Mouse (Mus musculus) G1E (cell line): Measurements from ENCODE around the gene Ndufv2.

Source experiments
- CTCF ChIP-seq: IDR thresholded peaks from 2 replicates; pipeline ENCODE4 v1.5.1; 2012; ENCODE audit warnings: low read depth, low read length, inconsistent platforms, mixed read lengths
- GATA1 ChIP-seq: IDR thresholded peaks from 2 replicates; pipeline ENCODE4 v1.6.1; 2012; ENCODE audit warnings: borderline replicate concordance, low read length, inconsistent platforms, mixed read lengths
- POLR2AphosphoS5 ChIP-seq: IDR thresholded peaks from 2 replicates; pipeline ENCODE4 v1.6.1; 2012; ENCODE audit warnings: low read depth, low read length, inconsistent platforms; ENCODE audit not compliant: insufficient replicate concordance
- TAL1 ChIP-seq: conservative IDR thresholded peaks from 2 replicates; pipeline ENCODE4 v1.6.1; 2012; ENCODE audit warnings: low read depth, low read length, inconsistent platforms, mixed read lengths

DNA sequence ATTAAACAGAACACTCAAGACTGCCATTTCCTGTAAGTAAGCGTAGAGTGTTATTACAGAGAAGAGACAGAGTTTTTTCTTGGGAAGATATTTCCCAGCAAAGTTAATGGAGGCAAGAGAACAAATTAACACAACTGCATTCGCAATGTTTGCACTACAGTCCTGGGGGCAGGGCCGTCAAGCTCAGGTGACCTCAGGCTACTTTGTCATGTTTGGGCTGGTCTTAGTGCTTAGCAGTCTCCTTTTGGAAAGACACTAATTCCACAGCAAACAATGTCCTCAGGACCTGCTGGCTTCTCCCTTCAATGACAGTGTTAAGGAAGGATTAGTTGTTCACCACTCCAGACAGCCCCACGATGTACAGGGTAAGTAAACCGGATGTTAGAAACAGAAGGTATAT lies 60.3 kb downstream of the Ndufv2 start:
- TF ChIP-seq CTCF (no peak), POLR2AphosphoS5 (no peak), GATA1 (no peak), TAL1 (no peak)
